Mouse (Mus musculus) CH12.LX (cell line): ENCODE measurements around the gene Cdk15. TPM values are rescaled to one million over a fixed set of nuclear protein-coding genes. Genes with fewer than 3 reads are reported as not detected.

ENCODE experiments used
- DNase-seq: peaks from one replicate; pipeline ENCODE4 v3.0.0-alpha.2; 2013; ENCODE audit errors: extremely low read depth
- H3K27ac ChIP-seq: 2 replicates; pipeline ENCODE4 v1.5.1; 2012; ENCODE audit warnings: low read depth, mild to moderate bottlenecking, control low read depth, moderate library complexity; ENCODE audit not compliant: insufficient read depth
- H3K27me3 ChIP-seq: replicated peaks from 2 replicates; pipeline ENCODE3; 2012; ENCODE audit warnings: inconsistent platforms
- H3K36me3 ChIP-seq, 2 experiments: replicated peaks in 1 of 2; 2 replicates each; pipeline versions ENCODE3 to v1.6.1; 2012; ENCODE audit warnings: inconsistent platforms in 1 of 2, low read length in 1 of 2, mild to moderate bottlenecking in 1 of 2, mixed read lengths in 1 of 2, moderate library complexity in 1 of 2; ENCODE audit not compliant: control insufficient read depth in 1 of 2, insufficient read depth in 1 of 2
- H3K4me1 ChIP-seq, 2 experiments: 2 replicates each; pipeline ENCODE4 v1.6.1; 2012; ENCODE audit warnings: inconsistent platforms in 1 of 2, moderate library complexity in 1 of 2; ENCODE audit not compliant: insufficient read depth in 2 of 2, control insufficient read depth in 1 of 2
- H3K4me2 ChIP-seq: 2 replicates; pipeline ENCODE4 v1.6.1; 2012; ENCODE audit warnings: low read depth, mild to moderate bottlenecking, control low read depth; ENCODE audit not compliant: poor library complexity, insufficient read depth, severe bottlenecking
- H3K4me3 ChIP-seq, 3 experiments: fragments of 150-350 bp in 1 of 3; sonication (generic) in 1 of 3; replicated peaks in 1 of 3; 2 replicates each; pipeline versions ENCODE3 to v1.5.1; 2011 to 2012; ENCODE audit warnings: low read depth in 2 of 3, low read length in 2 of 3, mild to moderate bottlenecking in 2 of 3, moderate library complexity in 2 of 3, control low read depth in 1 of 3, improper control_type of control experiment in 1 of 3, inconsistent platforms in 1 of 3, mixed read lengths in 1 of 3; ENCODE audit not compliant: poor library complexity in 1 of 3
- H3K79me2 ChIP-seq: replicated peaks from 2 replicates; pipeline ENCODE4 v1.6.1; 2012; ENCODE audit warnings: mild to moderate bottlenecking, moderate library complexity; ENCODE audit not compliant: control insufficient read depth, poor library complexity, insufficient read depth, severe bottlenecking; ENCODE audit errors: extremely low read depth
- H3K9ac ChIP-seq: 2 replicates; pipeline ENCODE4 v1.6.1; 2012; ENCODE audit warnings: low read depth, mild to moderate bottlenecking, control low read depth, moderate library complexity; ENCODE audit not compliant: insufficient read depth
- H3K9me3 ChIP-seq: replicated peaks from 2 replicates; pipeline ENCODE3; 2012; ENCODE audit warnings: low read length, inconsistent platforms, mixed read lengths
- BHLHE40 ChIP-seq: IDR thresholded peaks from 2 replicates; pipeline ENCODE4 v1.6.1; 2011; ENCODE audit warnings: mild to moderate bottlenecking, low read depth, low read length, improper control_type of control experiment
- CHD1 ChIP-seq: IDR thresholded peaks from 2 replicates; pipeline ENCODE4 v1.6.1; 2012; ENCODE audit warnings: low read depth, low read length, improper control_type of control experiment, inconsistent platforms
- CHD2 ChIP-seq: IDR thresholded peaks from 2 replicates; pipeline ENCODE4 v1.6.1; 2011; ENCODE audit warnings: low read length, improper control_type of control experiment
- CTCF ChIP-seq, 2 experiments: IDR thresholded peaks in 1 of 2; conservative IDR thresholded peaks in 1 of 2; 2 replicates each; pipeline ENCODE4 v1.5.1; 2011 to 2012; ENCODE audit warnings: low read depth in 2 of 2, low read length in 2 of 2, improper control_type of control experiment in 1 of 2, inconsistent platforms in 1 of 2, mild to moderate bottlenecking in 1 of 2, moderate library complexity in 1 of 2
- E2F4 ChIP-seq: IDR thresholded peaks from 2 replicates; pipeline ENCODE4 v1.6.1; 2011; ENCODE audit warnings: low read depth, low read length, improper control_type of control experiment; ENCODE audit not compliant: insufficient replicate concordance
- ELF1 ChIP-seq: IDR thresholded peaks from 2 replicates; pipeline ENCODE4 v1.6.1; 2014; ENCODE audit warnings: low read depth, mild to moderate bottlenecking, inconsistent platforms, low read length, improper control_type of control experiment
- EP300 ChIP-seq: IDR thresholded peaks from 2 replicates; pipeline ENCODE4 v1.6.1; 2011; ENCODE audit warnings: low read length, improper control_type of control experiment
- ETS1 ChIP-seq: conservative IDR thresholded peaks from 2 replicates; pipeline ENCODE4 v1.6.1; 2012; ENCODE audit warnings: low read depth, mild to moderate bottlenecking, inconsistent platforms, low read length, improper control_type of control experiment, moderate library complexity
- GABPA ChIP-seq: IDR thresholded peaks from 2 replicates; pipeline ENCODE4 v1.6.1; 2012; ENCODE audit warnings: low read depth, low read length, improper control_type of control experiment, inconsistent platforms; ENCODE audit not compliant: insufficient replicate concordance
- HCFC1 ChIP-seq: IDR thresholded peaks from 2 replicates; pipeline ENCODE4 v1.6.1; 2012; ENCODE audit warnings: low read depth, mild to moderate bottlenecking, inconsistent platforms, low read length, improper control_type of control experiment
- IRF4 ChIP-seq: IDR thresholded peaks from 2 replicates; pipeline ENCODE4 v1.6.1; 2014; ENCODE audit warnings: low read depth, mild to moderate bottlenecking, inconsistent platforms, low read length, improper control_type of control experiment
- JUND ChIP-seq: conservative IDR thresholded peaks from 2 replicates; pipeline ENCODE4 v1.6.1; 2011; ENCODE audit warnings: low read depth, low read length, improper control_type of control experiment
- MAX ChIP-seq: IDR thresholded peaks from 2 replicates; pipeline ENCODE4 v1.6.1; 2011; ENCODE audit warnings: low read length, improper control_type of control experiment
- MEF2A ChIP-seq: IDR thresholded peaks from 2 replicates; pipeline ENCODE4 v1.6.1; 2014; ENCODE audit warnings: low read depth, mild to moderate bottlenecking, inconsistent platforms, low read length, improper control_type of control experiment, borderline replicate concordance
- MXI1 ChIP-seq: IDR thresholded peaks from 2 replicates; pipeline ENCODE4 v1.6.1; 2011; ENCODE audit warnings: mild to moderate bottlenecking, low read depth, low read length, improper control_type of control experiment
- MYC ChIP-seq: IDR thresholded peaks from 2 replicates; pipeline ENCODE4 v1.6.1; 2011; ENCODE audit warnings: low read depth, mild to moderate bottlenecking, improper control_type of control experiment, low read length
- NELFE ChIP-seq: IDR thresholded peaks from 2 replicates; pipeline ENCODE4 v1.6.1; 2011; ENCODE audit warnings: low read depth, low read length, improper control_type of control experiment
- NRF1 ChIP-seq: IDR thresholded peaks from 2 replicates; pipeline ENCODE4 v1.6.1; 2014; ENCODE audit warnings: low read depth, mild to moderate bottlenecking, inconsistent platforms, low read length, improper control_type of control experiment, moderate library complexity
- POLR2A ChIP-seq: IDR thresholded peaks from 2 replicates; pipeline ENCODE4 v1.6.1; 2011; ENCODE audit warnings: low read depth, mild to moderate bottlenecking, improper control_type of control experiment, low read length
- SIN3A ChIP-seq: IDR thresholded peaks from 2 replicates; pipeline ENCODE4 v1.6.1; 2012; ENCODE audit warnings: low read length, improper control_type of control experiment, inconsistent platforms
- USF1 ChIP-seq: IDR thresholded peaks from 2 replicates; pipeline ENCODE4 v1.6.1; 2014; ENCODE audit warnings: low read depth, mild to moderate bottlenecking, inconsistent platforms, low read length, improper control_type of control experiment
- ZC3H11A ChIP-seq: IDR thresholded peaks from 2 replicates; pipeline ENCODE4 v1.6.1; 2012; ENCODE audit warnings: low read depth, mild to moderate bottlenecking, inconsistent platforms, low read length, improper control_type of control experiment
- ZKSCAN1 ChIP-seq: IDR thresholded peaks from 2 replicates; pipeline ENCODE4 v1.6.1; 2012; ENCODE audit warnings: low read depth, inconsistent platforms, low read length, improper control_type of control experiment, borderline replicate concordance
- ZMIZ1 ChIP-seq: IDR thresholded peaks from 2 replicates; pipeline ENCODE4 v1.6.1; 2012; ENCODE audit warnings: low read depth, mild to moderate bottlenecking, inconsistent platforms, low read length, improper control_type of control experiment
- ZNF384 ChIP-seq: IDR thresholded peaks from 2 replicates; pipeline ENCODE4 v1.6.1; 2012; ENCODE audit warnings: low read depth, low read length, improper control_type of control experiment, inconsistent platforms
- dilution Hi-C: fragments of 300-500 bp; cut with MboI; formaldehyde crosslinking; loops from 2 replicates; pipeline ENCODE4 v1.14.3; 2020; ENCODE audit warnings: low sequenced_read_pairs; ENCODE audit not compliant: extremely low pct_unique_long_range_greater_than_20kb, extremely low pct_ligation_motif_present
- in situ Hi-C: fragments of 300-500 bp; cut with MboI; formaldehyde crosslinking; loops from 3 replicates; pipeline ENCODE4 v1.14.3; 2019; ENCODE audit warnings: low sequenced_read_pairs, low pct_ligation_motif_present, low pct_unique_long_range_greater_than_20kb, mixed read lengths
- polyA plus RNA-seq: library from polyadenylated mRNA; unstranded; fragments of >175 nt; gene quantifications from 2 replicates; pipeline ENCODE4 v1.2.1, GENCODE M21; 2012; ENCODE audit warnings: low read depth; ENCODE audit not compliant: insufficient read length
- total RNA-seq, 2 experiments: library from RNA; depleted of rRNA; stranded (reverse); fragments of 300-350 nt in 1 of 2; fragments of >200 nt in 1 of 2; gene quantifications; 2 replicates each; pipeline ENCODE4 v1.2.3; 2012 to 2014

Cdk15 gene
- total and polyA plus RNA-seq, 3 experiments, result 0.13 TPM; not detected in 2

DNA sequence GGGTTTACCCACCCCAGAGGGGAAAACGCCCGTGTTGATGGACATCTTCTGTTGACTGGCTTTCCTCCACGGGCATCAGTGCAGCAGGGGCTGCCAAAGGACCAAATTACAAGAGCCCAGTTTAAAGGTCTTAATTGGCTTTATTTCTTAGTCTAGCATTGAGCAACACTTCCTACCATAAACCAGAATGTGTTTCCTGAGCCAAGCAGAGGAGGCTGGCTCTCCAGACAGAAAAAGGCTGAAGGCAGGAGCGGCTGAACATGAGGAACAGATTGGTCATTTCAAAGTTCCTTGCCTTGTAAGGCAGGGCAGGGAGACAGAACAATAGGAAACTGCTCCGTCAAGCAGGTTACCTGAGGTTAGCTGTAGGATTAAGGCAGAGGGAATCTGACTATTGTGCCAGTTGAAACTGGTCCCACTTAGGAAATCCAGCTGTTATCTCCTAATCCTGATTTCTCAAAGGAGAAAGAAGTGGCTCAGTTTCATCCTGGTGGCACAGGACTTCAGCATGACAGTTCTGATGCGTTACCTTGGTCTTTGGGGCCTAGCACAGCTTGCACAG, 126.4 kb downstream of the Cdk15 start:
- H3K4me1 ChIP-seq, result peaks cover 0 to 11% of the 10 kb centered on the region in 2 experiments; a peak in 2 of 4 replicates
- dilution Hi-C loops (no loop called here), in situ Hi-C loops (no loop called here)
- H3K4me3 ChIP-seq, result no peak overlapping the region
- no peaks in the 10 kb centered on the region for H3K27me3 ChIP-seq
- no peaks in the 10 kb centered on the region for H3K36me3 ChIP-seq
- no peak for DNase-seq
- no peaks in the 10 kb centered on the region for H3K9me3 ChIP-seq
- H3K79me2 ChIP-seq, result no peaks in the 10 kb centered on the region
- TF ChIP-seq GABPA (no peak), ZNF384 (no peak), JUND (no peak), IRF4 (no peak), USF1 (no peak), NRF1 (no peak), ZMIZ1 (no peak), ZKSCAN1 (no peak), HCFC1 (no peak), POLR2A (no peak), MYC (no peak), ZC3H11A (no peak), NELFE (no peak), CTCF (conservative IDR thresholded peaks at IDR 0.05 in 1 of 2, IDR thresholded peaks at IDR 0.05 in 1 of 2; ENCODE audit: low read depth in 2 of 2, low read length in 2 of 2) (no peak), BHLHE40 (no peak)
- H3K27ac ChIP-seq, result no peak overlapping the region
- no peak overlapping the region for H3K9ac ChIP-seq
- H3K4me2 ChIP-seq, result no peak overlapping the region

GRCm38 (mm10) chr1:59384400-59384799, 127.7 kb downstream of the Cdk15 start:
- dilution Hi-C loops (no loop called here), in situ Hi-C loops (no loop called here)
- Histone ChIP-seq H3K36me3 (no peaks in the 10 kb centered on the region), H3K79me2 (no peaks in the 10 kb centered on the region), H3K9ac (no peak overlapping the region), H3K27me3 (no peaks in the 10 kb centered on the region), H3K4me3 (no peak overlapping the region), H3K4me1 (peaks cover 0 to 11% of the 10 kb centered on the region in 2 experiments; a peak in 2 of 4 replicates), H3K27ac (no peak overlapping the region), H3K4me2 (no peak overlapping the region), H3K9me3 (no peaks in the 10 kb centered on the region)
- TF ChIP-seq SIN3A, result no peak
- TF ChIP-seq EP300, result no peak
- no peak for TF ChIP-seq CHD1
- no peak for TF ChIP-seq E2F4
- TF ChIP-seq MXI1, result no peak
- TF ChIP-seq ELF1, result no peak
- no peak for TF ChIP-seq ETS1
- TF ChIP-seq CHD2, result no peak
- no peak for TF ChIP-seq JUND
- TF ChIP-seq GABPA, result no peak
- no peak for TF ChIP-seq MAX
- TF ChIP-seq MEF2A, result no peak
- DNase-seq, result no peak
